Mouse (Mus musculus): ENCODE measurements around the gene Bglap. TPM values are rescaled to one million over a fixed set of nuclear protein-coding genes. Genes with fewer than 3 reads are reported as not detected.
A peak's percentile ranks its signal among the peaks of the same experiment; 100 is the strongest.
"Not testable (repeated sequence)": the region's sequence is repeated elsewhere in the genome, so short reads cannot be mapped to it uniquely, and the experiment has no call there.

Gene Bglap
- polyA plus RNA-seq, 1 experiment from 2014 or later = not detected

- 9% methylated on average over 21 of the region's 22 CpGs for WGBS
- not testable (repeated sequence) for H3K27me3 ChIP-seq, H3K36me3 ChIP-seq, H3K4me1 ChIP-seq, H3K9me3 ChIP-seq
- Histone ChIP-seq H3K27ac (peak overlapping the region; percentile 48; the same call in 1 of the 2 replicates), H3K9ac (peak overlapping the region; percentile 20; the same call in 1 of the 2 replicates), H3K4me2 (replicated peaks) (peak overlapping the region; percentile 62), H3K4me3 (peak overlapping the region; percentile 34)
- peak; percentile 88 for ATAC-seq (ENCODE audit: low FRiP score, low read depth)
Measured at GRCm38 (mm10) chr3:88381389-88382315, 2.6 kb downstream of the Bglap start.

GRCm38 (mm10) chr3:88378599-88378998 is 5.7 kb downstream of the Bglap start, which contains the start of gene Bglap2:
TSS of gene Bglap2 (minus strand) at chr3:88378699.
- WGBS = 75% methylated on average over 5 of the region's 5 CpGs
- H3K4me3 ChIP-seq; H3K36me3 ChIP-seq; H3K27me3 ChIP-seq; H3K4me2 ChIP-seq (replicated peaks); H3K9me3 ChIP-seq; ATAC-seq (ENCODE audit: low FRiP score, low read depth); H3K4me1 ChIP-seq; H3K9ac ChIP-seq; H3K27ac ChIP-seq: not testable (repeated sequence)

- H3K9ac ChIP-seq = peak overlapping the region; percentile 32
- peak overlapping the region; percentile 61 for H3K4me2 ChIP-seq (replicated peaks)
- not testable (repeated sequence) for H3K9me3 ChIP-seq, H3K27me3 ChIP-seq, H3K4me1 ChIP-seq, H3K36me3 ChIP-seq
- peak overlapping the region; percentile 29 for H3K4me3 ChIP-seq
- peak overlapping the region; percentile 15; the same call in 1 of the 2 replicates for H3K27ac ChIP-seq
- ATAC-seq (ENCODE audit: low FRiP score, low read depth) = peak; percentile 33; the same call in 1 of the 2 replicates
- 23% methylated on average over 7 of the region's 7 CpGs for WGBS
Measured at GRCm38 (mm10) chr3:88376644-88377043, 7.6 kb downstream of the Bglap start.

- Histone ChIP-seq H3K4me2 (replicated peaks) (peak overlapping the region; percentile 61), H3K27ac (peak overlapping the region; percentile 15; the same call in 1 of the 2 replicates), H3K4me3 (peak overlapping the region; percentile 29), H3K9ac (peak overlapping the region; percentile 32)
- not testable (repeated sequence) for H3K9me3 ChIP-seq, H3K4me1 ChIP-seq, H3K27me3 ChIP-seq, H3K36me3 ChIP-seq
- ATAC-seq (ENCODE audit: low FRiP score, low read depth) = peak; percentile 92
- WGBS = 16% methylated on average over 19 of the region's 19 CpGs
Measured at GRCm38 (mm10) chr3:88375750-88376626, 8.3 kb downstream of the Bglap start.

GRCm38 (mm10) chr3:88372643-88373042 is 11.6 kb downstream of the Bglap start, which contains the start of gene Bglap3:
TSS of gene Bglap3 (minus strand) at chr3:88372743.
- H3K4me3 ChIP-seq; H3K27me3 ChIP-seq; H3K9me3 ChIP-seq; H3K9ac ChIP-seq; H3K4me2 ChIP-seq (replicated peaks); H3K4me1 ChIP-seq; H3K36me3 ChIP-seq; H3K27ac ChIP-seq; ATAC-seq (ENCODE audit: low FRiP score, low read depth): not testable (repeated sequence)
- 90% methylated on average over 9 of the region's 9 CpGs for WGBS

- not testable (repeated sequence) for H3K9ac ChIP-seq; H3K4me3 ChIP-seq; H3K36me3 ChIP-seq; H3K4me1 ChIP-seq; H3K9me3 ChIP-seq; H3K4me2 ChIP-seq (replicated peaks); ATAC-seq (ENCODE audit: low FRiP score, low read depth); H3K27ac ChIP-seq
- H3K27me3 ChIP-seq = peaks cover 26% of the 10 kb centered on the region
- WGBS = 84% methylated on average over 7 of the region's 7 CpGs
Measured at GRCm38 (mm10) chr3:88368511-88368910, 15.8 kb downstream of the Bglap start.

- H3K9ac ChIP-seq; H3K36me3 ChIP-seq; H3K4me1 ChIP-seq; ATAC-seq (ENCODE audit: low FRiP score, low read depth); H3K9me3 ChIP-seq; H3K4me3 ChIP-seq; H3K27ac ChIP-seq: not testable (repeated sequence)
- WGBS = 50% methylated on average over 3 of the region's 7 CpGs
- Histone ChIP-seq H3K4me2 (replicated peaks) (peak overlapping the region; percentile 58), H3K27me3 (peaks cover 26% of the 10 kb centered on the region)
Measured at GRCm38 (mm10) chr3:88367517-88367916, 16.7 kb downstream of the Bglap start.

- not testable (repeated sequence) for H3K9ac ChIP-seq, H3K4me1 ChIP-seq, H3K36me3 ChIP-seq, H3K27ac ChIP-seq, H3K9me3 ChIP-seq
- Histone ChIP-seq H3K4me3 (peak overlapping the region; percentile 31), H3K27me3 (peaks cover 26% of the 10 kb centered on the region), H3K4me2 (replicated peaks) (peak overlapping the region; percentile 58)
- WGBS = 8% methylated on average over 22 of the region's 22 CpGs
- peak; percentile 86 for ATAC-seq (ENCODE audit: low FRiP score, low read depth)
Measured at GRCm38 (mm10) chr3:88366830-88367428, 17.3 kb downstream of the Bglap start.

GRCm38 (mm10) chr3:88365705-88366361 is 18.4 kb downstream of the Bglap start:
- WGBS = 31% methylated on average over 34 of the region's 34 CpGs
- Histone ChIP-seq H3K9ac (no peak overlapping the region), H3K27me3 (peaks cover 26% of the 10 kb centered on the region), H3K27ac (no peak overlapping the region), H3K4me2 (replicated peaks) (no peak overlapping the region; the same call in 1 of the 2 replicates), H3K9me3 (peaks cover 10% of the 10 kb centered on the region), H3K4me1 (peaks cover 9% of the 10 kb centered on the region), H3K4me3 (no peak overlapping the region), H3K36me3 (peaks cover 19% of the 10 kb centered on the region)
- no peak for ATAC-seq (ENCODE audit: low FRiP score, low read depth)

GRCm38 (mm10) chr3:88364337-88364736 is 19.9 kb downstream of the Bglap start, which contains the start of gene Paqr6:
TSS of gene Paqr6 (plus strand) at chr3:88364584.
- ATAC-seq (ENCODE audit: low FRiP score, low read depth) = 0 out of 2 replicates have a peak, but pooled peaks have one; percentile 19
- peak within 1 kb of the TSS; percentile 25 for H3K4me3 ChIP-seq
- H3K9ac ChIP-seq = peak within 1 kb of the TSS; percentile 48
- H3K9me3 ChIP-seq = no peaks in the 10 kb centered on the region
- H3K27ac ChIP-seq = peak within 1 kb of the TSS; percentile 52; the same call in 1 of the 2 replicates
- peaks cover 9% of the 10 kb centered on the region for H3K4me1 ChIP-seq
- peaks cover 34% of the 10 kb centered on the region for H3K36me3 ChIP-seq
- H3K4me2 ChIP-seq (replicated peaks) = peak within 1 kb of the TSS; percentile 49
- H3K27me3 ChIP-seq = peaks cover 26% of the 10 kb centered on the region
- WGBS = 2% methylated on average over 16 of the region's 16 CpGs

GRCm38 (mm10) chr3:88363700-88364099 is 20.6 kb downstream of the Bglap start:
- 57% methylated on average over 4 of the region's 4 CpGs for WGBS
- peak overlapping the region; percentile 52; the same call in 1 of the 2 replicates for H3K27ac ChIP-seq
- peaks cover 26% of the 10 kb centered on the region for H3K27me3 ChIP-seq
- peak overlapping the region; percentile 20; the same call in 1 of the 2 replicates for H3K9ac ChIP-seq
- H3K4me1 ChIP-seq = peaks cover 9% of the 10 kb centered on the region
- no peak overlapping the region for H3K4me3 ChIP-seq
- H3K4me2 ChIP-seq (replicated peaks) = no peak overlapping the region
- ATAC-seq (ENCODE audit: low FRiP score, low read depth) = no peak
- H3K36me3 ChIP-seq = peaks cover 40% of the 10 kb centered on the region
- H3K9me3 ChIP-seq = no peaks in the 10 kb centered on the region

Data from limb, embryonic 13.5 days (tissue).